Mouse (Mus musculus): ENCODE measurements at regions not wholly inside any gene's neighbourhood (a gene's known extent, or its start where the extent isn't known, plus 50 kb on each side); places are given as distances from the start of the nearest gene placed in this dataset.

DNA sequence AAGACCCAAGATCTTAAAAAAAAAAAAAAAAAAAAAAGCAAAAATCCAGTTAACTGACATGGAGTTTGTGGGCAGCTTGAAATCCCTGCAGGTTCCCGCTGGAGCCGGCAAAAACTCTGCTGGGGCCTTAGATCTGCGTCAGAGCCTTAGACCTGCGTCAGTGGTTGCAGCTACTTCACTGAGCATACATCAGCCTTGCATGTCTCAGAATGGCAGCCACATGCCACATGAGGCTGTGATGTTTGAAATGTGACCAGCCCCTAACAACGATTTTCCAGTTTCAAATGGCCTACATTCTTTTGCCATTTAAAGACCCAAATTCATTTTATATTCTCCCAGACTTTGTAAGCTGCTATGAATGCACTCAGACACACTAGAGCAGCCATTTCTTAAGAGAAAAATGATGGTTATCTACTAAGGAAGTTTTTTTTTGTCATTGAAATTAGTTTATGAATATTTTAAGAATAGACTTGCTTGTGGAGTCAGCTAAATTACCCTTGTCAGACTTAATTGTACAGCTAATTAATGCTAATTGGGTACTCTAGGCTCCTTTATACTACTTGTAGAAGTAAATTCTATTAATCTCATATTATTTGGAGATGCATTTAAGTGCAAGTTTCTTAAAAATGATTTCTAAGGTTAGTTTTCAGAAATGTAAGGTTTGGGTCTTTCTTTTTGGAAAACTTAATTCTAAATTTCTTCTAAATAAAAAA is 70.8 kb downstream of the Toporsl start:
- no peak for DNase-seq

DNA sequence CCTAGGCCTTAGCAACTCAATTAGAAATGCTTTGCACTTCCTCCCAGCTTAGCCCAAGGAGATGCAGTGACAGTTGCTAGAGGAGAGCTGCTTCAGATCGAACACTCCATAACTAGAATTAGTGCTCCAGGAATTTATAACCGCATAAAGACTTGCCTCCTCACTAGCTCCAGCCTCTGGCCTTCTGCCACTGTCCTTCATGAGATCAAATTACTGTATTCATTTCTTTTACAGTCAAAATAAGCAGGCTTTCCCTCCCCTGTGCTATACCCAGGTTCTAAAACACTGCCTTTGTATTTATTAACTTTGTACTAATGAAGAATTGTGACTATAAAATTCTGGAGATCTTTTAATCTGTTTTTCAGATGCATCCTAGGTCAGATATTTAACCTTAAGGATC is 104.8 kb upstream of the Olfr275 start:
- DNase-seq, result no peak

DNA sequence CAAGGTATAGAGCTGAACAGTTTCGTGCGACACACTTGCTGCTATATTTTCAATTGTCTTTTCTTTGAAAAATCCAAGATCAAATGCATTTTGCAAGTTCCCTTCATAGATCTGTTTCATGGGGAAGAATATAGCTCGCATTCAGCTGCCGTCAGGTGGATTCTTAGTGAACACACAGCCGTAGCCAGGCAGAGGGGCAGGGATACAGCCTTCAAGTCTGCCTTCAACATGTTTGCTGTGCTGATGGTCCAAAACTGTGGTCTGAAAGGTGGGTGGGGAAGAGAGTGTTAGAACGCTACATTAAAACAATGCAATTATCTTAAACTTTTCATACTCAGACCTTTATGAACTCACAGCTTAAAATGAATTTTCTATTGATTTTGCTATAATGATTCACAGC is 88.2 kb upstream of the Olfr275 start:
- no peak for DNase-seq

DNA sequence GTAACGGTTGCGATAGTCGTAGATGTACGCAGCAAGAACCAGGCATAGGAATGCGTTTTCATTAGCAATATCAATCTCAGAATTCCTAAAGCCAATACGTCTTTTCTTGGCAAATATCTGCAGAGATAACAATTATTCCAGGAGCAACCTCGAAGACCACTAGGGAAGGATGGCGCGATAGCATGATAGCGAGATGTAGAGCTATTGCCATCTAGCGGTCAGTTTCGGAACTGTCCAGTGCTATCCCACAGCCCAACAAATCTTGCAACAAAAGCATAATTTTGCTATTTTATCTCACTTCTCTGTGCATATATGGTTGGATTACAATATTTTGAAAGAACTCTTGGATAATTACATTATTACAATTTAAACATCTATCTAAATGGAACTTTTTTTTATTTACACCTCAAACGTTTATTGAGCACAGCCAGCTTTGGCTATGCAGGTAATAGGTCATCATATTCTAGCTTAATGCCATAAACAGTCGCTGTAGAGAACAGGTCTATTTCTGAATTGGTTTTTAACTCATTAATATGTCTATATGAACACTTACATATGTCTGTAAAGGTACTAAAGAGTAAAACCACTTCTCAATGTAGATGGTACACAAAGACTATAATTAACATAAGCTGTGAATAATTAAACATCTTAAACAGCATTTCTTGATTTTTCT is 87.6 kb upstream of the Olfr275 start:
- peak; percentile 60 for DNase-seq

DNA sequence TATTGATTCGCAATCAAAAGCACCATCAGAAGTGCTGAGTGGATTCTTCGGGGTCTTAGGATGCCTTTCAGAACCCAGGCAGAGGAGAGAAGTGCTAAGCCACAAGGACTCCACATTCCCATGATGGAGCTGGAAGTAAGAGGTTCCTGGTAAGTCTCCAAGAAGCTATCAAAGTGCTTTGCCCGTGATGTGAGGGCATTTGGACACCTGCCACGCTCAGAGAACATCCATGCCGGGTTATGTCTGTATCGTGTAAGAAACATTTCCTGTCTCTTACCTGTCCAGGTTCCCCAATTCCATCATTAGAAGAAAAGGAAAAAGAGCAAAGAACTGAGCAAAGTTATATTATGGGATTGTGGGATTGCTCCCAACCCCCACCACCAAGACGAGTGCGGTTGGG is 81.3 kb upstream of the Olfr275 start:
- no peak for DNase-seq

DNA sequence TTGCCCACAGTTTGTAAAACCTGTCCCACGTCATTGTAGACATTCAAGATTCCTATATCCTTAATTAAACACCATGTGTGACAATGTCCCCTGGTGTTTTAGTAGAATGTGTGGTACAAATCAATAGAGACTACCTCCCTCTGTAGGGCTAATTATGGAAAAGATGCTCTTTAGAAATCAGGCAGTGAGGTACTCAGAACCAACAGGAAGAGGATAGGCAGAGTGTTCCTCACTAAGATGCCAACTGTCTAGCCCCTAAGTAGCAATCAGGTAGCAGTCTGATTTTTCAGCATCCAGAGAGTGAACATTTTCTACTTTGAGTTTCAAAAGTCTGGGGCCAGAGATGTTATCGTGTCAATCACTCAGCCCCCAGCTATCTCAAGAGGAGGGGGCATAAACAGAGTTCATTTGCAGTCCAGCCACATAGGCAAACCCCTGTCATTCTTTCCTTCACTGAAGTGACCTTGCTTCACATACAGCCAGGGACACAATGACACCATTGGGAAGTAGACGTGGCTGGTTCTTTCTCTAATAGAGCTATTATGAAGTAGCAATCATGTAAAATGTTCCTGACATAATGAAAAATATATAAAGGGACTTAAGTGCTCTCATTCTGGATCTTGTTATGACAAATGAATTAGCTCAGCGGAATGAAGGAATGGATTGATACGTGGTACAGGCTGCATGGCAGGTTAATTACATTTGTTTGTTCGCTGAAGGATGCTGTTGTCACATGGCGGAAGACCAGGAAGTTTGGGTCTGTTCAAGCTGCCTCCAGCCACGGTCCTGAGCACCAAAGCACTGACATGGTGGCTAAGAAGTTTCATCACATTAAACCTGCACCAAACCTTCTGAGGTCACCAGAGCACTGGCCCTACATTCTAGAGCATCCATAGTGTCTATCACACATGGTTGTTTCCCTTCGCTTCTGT is 74.6 kb upstream of the Olfr275 start:
- DNase-seq, result no peak

DNA sequence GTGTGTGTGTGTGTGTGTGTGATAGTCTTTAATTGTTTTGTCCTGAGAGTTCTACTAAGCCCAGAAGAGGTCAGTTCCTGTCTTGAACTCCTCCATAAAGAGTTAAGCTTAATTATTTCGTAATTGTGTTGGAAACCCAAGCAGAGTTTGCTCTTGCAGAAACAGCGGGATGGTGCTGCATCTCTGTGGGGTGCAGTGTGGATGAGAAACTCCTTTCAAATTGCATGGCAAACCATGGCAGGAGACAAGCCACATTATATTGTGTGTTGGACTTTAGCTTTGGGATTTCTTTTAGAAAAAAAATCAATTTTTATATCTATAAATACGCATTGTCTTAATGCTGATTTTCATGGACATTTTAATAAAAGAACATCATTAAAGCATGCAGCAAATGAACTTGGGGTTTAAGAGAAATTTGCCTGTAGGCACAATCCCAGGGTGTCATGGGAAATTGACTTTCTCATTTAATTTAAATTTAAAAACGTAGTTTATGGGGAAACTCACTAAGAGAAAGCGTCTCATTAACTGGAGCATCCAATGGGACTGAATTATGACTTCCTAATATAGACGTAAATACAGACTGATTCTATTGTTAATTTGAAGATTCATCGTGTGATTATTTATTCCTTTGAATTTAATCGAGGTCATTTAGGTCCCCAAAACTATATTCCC is 61.4 kb upstream of the Olfr275 start:
- DNase-seq, result no peak

Measured in lung, postnatal 36 days (tissue).